Mouse (Mus musculus) liver, adult (tissue): ENCODE data around the gene Cope.

Experiments
- GATA4 ChIP-seq: IDR thresholded peaks from 2 replicates; pipeline ENCODE4 v1.6.1; 2014; ENCODE audit warnings: mild to moderate bottlenecking, low read length; ENCODE audit not compliant: insufficient replicate concordance

Cope gene

DNA sequence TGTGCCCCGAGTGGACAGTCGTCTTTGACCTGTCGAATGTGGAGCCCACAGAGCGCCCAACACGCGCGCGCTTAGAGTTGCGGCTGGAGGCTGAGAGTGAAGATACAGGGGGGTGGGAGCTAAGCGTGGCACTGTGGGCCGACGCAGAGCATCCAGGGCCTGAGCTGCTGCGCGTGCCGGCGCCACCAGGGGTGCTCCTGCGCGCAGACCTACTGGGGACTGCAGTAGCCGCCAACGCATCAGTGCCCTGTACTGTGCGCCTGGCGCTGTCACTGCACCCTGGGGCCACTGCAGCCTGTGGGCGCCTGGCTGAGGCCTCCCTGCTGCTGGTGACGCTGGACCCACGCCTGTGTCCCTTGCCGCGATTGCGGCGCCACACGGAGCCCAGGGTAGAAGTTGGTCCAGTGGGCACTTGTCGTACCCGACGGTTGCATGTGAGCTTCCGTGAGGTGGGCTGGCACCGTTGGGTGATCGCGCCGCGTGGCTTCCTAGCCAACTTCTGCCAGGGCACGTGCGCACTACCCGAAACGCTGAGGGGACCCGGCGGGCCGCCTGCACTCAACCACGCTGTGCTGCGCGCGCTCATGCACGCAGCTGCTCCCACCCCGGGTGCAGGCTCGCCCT lies 28.5 kb downstream of the Cope start:
- no peak for TF ChIP-seq GATA4

DNA sequence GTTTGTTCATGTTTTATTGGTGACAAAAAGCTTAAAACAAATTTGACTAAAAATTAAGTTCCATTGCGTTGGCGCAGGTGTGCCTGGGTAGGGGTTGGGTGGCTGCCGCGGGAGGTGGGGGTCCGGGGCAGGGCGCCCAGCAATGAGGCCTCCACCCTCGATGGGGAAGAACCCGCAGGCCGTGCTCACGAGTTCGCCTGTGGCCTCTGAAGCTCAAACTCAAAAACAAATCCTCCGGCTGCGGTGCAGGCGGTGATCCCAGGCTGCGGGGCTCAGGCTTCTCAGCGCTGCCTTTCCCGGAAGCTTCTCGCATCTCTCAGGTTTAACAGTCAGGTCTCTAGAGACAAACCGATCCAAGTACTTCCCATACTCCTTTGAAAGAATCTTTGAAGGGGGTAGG lies 29.2 kb downstream of the Cope start:
- TF ChIP-seq GATA4 = no peak

GRCm38 (mm10) chr8:70332070-70332877 lies 30.0 kb downstream of the Cope start:
- no peak for TF ChIP-seq GATA4

DNA sequence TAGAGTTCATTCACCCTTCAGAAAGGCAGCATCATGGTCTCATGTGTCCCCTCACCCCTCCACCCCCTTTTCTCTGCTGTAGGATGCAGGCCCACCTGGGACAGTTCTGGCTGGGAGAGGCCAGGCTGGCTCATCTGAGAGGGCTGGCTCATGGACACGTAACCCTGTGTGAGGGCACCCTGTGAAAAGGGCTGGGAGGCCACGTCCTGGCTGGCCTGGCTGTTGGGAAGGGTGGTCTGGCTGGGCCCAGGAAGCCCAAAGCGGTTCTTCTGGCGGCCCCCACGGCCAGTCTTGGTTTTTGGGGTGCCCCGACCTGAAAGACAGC lies 30.5 kb downstream of the Cope start:
- no peak for TF ChIP-seq GATA4

DNA sequence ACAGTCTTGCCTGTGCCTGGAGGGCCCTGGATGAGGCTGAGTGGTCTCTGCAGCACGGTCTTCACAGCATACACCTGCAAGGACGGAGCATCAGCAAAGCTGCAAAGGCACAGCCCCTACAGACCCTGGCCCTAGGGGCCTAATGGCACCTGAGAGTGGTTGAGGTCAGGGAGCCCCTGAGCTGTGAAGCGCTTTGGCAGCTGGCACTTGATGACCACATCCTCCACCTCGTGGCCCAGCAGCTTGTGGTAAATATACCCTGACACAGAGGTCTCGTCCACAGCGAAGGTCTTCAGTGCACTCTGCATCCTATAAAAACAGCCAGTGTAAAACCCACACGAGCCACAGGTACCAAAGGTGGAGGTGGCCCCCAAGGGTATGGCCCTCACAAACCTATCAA lies 36.6 kb downstream of the Cope start:
- TF ChIP-seq GATA4 = no peak

DNA sequence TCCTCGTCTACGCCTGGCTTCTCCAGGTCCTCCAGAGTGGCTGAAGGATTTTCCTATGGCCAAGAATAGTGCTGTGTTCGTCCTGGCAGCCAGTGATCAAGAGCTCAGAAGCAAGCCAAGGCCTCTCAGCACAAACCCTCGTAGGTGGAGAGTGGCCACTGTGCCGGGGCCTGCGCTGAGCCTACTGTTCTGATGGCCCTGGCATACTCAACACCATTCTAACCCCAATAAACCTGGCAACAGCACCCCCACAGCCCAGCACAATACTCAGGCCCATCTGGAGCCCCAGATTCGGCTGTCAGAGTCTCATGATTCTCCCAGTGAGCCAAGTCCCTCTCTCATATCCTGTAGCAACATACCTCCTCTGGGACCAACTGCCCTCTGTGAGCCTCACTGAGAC lies 38.3 kb downstream of the Cope start:
- no peak for TF ChIP-seq GATA4

DNA sequence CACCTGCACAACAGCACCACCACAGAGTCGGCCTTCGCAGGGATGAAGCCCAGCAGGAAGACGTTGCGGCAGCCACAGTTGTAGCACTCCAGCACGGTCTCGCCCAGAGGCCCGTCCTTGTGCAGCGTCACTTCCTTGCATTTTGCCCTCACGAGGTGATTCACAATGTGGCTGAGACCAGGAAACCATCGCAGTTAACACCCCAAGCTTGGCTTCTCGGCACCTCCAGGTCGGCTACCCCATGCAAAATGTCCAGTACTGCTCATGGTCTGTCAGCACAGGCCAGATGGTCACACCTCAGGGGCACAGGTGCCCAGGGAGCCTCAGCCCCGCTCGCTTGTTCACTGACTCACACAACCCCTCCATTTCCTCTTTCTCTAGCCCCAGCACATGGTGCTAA lies 39.7 kb downstream of the Cope start:
- no peak for TF ChIP-seq GATA4

DNA sequence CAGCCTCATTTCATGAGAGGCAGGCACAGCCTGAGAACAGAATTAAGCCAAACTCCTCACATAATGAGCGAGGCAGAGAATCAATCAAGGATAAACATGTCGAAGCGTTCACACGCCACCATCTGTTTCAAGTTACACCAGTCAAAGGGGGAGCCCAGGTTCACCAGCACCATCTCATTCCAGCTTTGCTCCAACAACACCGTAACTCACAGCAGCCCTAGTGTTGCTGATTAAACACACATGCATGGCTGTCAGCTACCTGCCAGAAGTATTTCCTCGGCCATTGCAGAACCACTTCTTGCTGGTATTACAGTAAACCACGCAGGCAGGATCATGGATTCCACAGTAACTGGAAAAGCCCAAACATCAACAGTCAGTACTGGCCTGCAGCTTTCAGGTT lies 40.8 kb downstream of the Cope start:
- TF ChIP-seq GATA4 = no peak

- no peak for TF ChIP-seq GATA4
These were observed 41.4 kb downstream of the Cope start for GRCm38 (mm10) chr8:70343696-70344095.

DNA sequence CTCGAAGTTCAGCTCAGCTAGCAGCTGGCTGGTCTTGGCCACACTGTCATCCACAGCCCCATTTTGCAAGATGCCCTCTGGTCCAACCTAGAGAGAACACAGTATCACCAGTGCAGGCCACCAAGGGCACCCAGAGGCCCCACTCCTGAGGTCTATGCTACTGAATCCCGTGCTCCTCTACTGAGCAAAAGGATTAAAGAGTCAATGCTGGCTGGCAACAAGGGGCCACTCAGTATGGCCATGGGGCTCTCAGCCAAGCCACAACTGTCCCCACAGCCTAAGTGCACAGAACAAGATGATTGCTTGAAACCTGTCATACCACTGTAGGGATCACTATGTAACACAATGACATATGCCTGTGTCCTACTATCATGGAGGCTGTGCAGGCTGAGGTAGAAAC lies 42.0 kb downstream of the Cope start:
- no peak for TF ChIP-seq GATA4

DNA sequence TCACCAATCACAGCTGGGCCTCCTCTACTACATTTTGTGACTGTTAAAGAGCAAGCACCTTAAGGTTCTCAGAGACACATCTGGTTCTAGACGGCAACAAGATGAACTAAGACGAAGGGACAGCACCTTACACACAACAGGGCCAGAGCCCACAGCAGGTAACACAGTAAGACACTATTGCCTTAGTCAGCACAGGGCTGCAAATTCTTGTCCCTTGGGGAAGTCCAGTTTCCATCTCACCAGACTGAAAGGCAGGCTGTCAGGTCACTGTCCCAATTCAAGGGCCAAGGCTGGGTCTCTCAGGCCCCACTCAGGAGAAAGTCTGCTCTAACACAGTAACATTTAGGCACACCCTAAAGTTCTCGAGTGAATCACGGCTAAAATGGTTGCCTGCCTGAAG lies 45.1 kb downstream of the Cope start:
- TF ChIP-seq GATA4 = no peak

DNA sequence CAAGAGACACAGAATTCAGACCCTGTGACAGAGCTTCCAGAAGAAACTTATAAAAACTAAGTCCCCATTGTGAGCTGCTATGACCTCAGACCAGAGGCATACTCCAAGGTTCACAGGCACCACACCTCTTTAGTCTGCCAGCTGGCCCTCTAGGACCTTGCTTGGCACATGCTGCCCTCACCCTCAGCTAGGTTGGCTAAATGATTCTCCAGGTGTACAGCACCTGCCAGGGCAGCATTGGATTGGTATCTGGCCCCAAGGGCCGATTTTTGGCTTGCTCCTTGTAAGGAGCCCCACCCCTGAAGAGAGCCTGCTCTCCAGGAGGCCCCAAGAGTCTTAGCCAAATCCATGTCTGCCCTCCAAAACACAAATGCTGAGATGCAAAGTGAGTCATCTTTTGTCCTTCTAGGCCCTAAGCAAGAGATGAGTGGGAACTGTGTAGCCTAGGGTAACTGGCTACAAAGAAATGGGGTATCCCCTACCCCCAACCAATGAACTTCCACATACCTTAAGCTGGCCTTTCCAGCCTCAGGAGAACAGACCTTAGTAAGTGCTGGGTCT lies 45.6 kb downstream of the Cope start:
- no peak for TF ChIP-seq GATA4

- no peak for TF ChIP-seq GATA4
These were observed 49.0 kb downstream of the Cope start for GRCm38 (mm10) chr8:70351035-70351999.

GRCm38 (mm10) chr8:70352000-70352384 lies 49.7 kb downstream of the Cope start:
- TF ChIP-seq GATA4 = no peak

GRCm38 (mm10) chr8:70352657-70353151 lies 50.4 kb downstream of the Cope start:
- no peak for TF ChIP-seq GATA4
